Mouse (Mus musculus) liver, embryonic 11.5 days (tissue): ENCODE measurements around the gene Ppp1cc. TPM values are rescaled to one million over a fixed set of nuclear protein-coding genes. Genes with fewer than 3 reads are reported as not detected.
A peak's percentile ranks its signal among the peaks of the same experiment; 100 is the strongest.

Experiments
- ATAC-seq: fragments of 200-750 bp; cut with Nextera tagmentation; replicated peaks from 2 replicates; pipeline ENCODE4 v1.8.0; 2017; ENCODE audit warnings: moderate number of reproducible peaks, mild to moderate bottlenecking, moderate TSS enrichment, moderate library complexity; ENCODE audit not compliant: low FRiP score
- DNase-seq: peaks from one replicate; pipeline ENCODE4 v3.0.0-alpha.2; 2017; ENCODE audit warnings: low spot score
- H3K27ac ChIP-seq: fragments of 300-500 bp; sonication (generic); 2 replicates; pipeline ENCODE4 v1.5.1; 2014; ENCODE audit warnings: mild to moderate bottlenecking, low read depth, low read length, control low read depth
- H3K27me3 ChIP-seq: fragments of 300-500 bp; sonication (generic); replicated peaks from 2 replicates; pipeline ENCODE4 v1.6.1; 2014; ENCODE audit warnings: low read length, mixed read lengths; ENCODE audit not compliant: control insufficient read depth, insufficient read depth
- H3K36me3 ChIP-seq: fragments of 300-500 bp; sonication (generic); 2 replicates; pipeline ENCODE4 v1.6.1; 2014; ENCODE audit warnings: mild to moderate bottlenecking, low read length, moderate library complexity, mixed read lengths; ENCODE audit not compliant: control insufficient read depth, insufficient read depth
- H3K4me1 ChIP-seq: fragments of 300-500 bp; sonication (generic); replicated peaks from 2 replicates; pipeline ENCODE4 v1.6.1; 2014; ENCODE audit warnings: low read length, mixed read lengths; ENCODE audit not compliant: control insufficient read depth, insufficient read depth
- H3K4me2 ChIP-seq: fragments of 300-500 bp; sonication (generic); 2 replicates; pipeline ENCODE4 v1.6.1; 2014; ENCODE audit warnings: mild to moderate bottlenecking, control low read depth, moderate library complexity
- H3K4me3 ChIP-seq: fragments of 300-500 bp; sonication (generic); 2 replicates; pipeline ENCODE4 v1.5.1; 2014; ENCODE audit warnings: low read depth, low read length, control low read depth
- H3K9ac ChIP-seq: fragments of 300-500 bp; sonication (generic); 2 replicates; pipeline ENCODE4 v1.6.1; 2014; ENCODE audit warnings: low read depth, low read length, control low read depth
- H3K9me3 ChIP-seq: fragments of 300-500 bp; sonication (generic); 2 replicates; pipeline ENCODE4 v1.6.1; 2016; ENCODE audit warnings: low read length, inconsistent platforms, mixed read lengths; ENCODE audit not compliant: control insufficient read depth
- WGBS: fragments of 180-500 bp; shearing (Covaris S2); extraction: QIAGEN DNeasy Blood & Tissue Kit; methylation state at CpG from one replicate; pipeline ENCODE4 v1.1.7; 2014; 5-methylcytosine and 5-hydroxymethylcytosine counted together
- polyA plus RNA-seq: library from polyadenylated mRNA; unstranded; fragments of >200 nt; fragmentation: Nextera tagmentation; extraction: Ambion mirVana; gene quantifications from 2 replicates; pipeline ENCODE4 v1.2.1, GENCODE M21; 2014

The Ppp1cc gene
- polyA plus RNA-seq, 1 experiment from 2014 or later = 276 TPM

DNA sequence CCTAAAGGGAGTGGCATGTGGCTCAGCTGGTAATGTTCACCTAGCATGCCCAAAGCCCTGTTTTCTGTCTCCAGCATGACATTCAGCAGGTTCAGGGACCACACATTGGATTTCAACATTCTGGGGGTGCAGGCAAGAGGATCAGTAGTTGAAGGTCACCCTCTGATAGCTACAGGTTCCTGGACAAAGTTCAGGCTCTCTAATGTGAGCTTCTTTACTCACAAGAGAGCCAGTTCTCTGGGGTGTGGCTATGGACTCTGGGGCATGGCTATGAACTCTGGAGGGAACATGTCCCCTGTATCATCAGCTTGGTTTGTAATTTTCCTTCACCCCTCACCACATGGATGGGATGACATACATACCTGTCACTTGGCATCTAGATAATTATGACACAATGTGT, 2.5 kb upstream of the Ppp1cc start:
- Histone ChIP-seq H3K27me3 (no peaks in the 10 kb centered on the region), H3K4me1 (peaks cover 26% of the 10 kb centered on the region), H3K9me3 (no peaks in the 10 kb centered on the region), H3K9ac (no peak overlapping the region), H3K27ac (no peak overlapping the region), H3K4me3 (no peak overlapping the region), H3K4me2 (no peak overlapping the region), H3K36me3 (peaks cover under 1% of the 10 kb centered on the region)
- DNase-seq (no peak), ATAC-seq (no peak)

DNA sequence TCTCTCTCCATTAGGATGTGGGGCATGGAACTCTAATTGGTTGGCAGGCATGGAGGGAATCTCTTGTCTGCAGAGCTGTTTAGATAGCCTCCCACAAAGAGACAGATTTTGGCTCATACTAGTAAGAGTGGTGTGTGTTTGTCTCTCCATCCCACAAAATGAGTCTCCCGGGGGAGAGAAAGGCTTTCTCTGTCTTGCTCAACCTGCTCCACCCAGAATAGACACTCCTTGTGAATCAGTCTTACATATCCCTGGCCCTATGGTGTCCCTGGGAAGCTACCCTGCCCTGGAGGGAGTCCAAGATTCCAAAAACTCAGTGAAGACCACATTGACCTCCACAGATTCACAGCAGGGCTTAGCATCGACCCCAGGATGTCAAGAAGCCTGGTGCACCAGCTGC, 1.6 kb upstream of the Ppp1cc start:
- H3K36me3 ChIP-seq = peaks cover 5% of the 10 kb centered on the region
- H3K9me3 ChIP-seq = no peaks in the 10 kb centered on the region
- ATAC-seq (no peak), DNase-seq (no peak)
- peak overlapping the region; percentile 3; the same call in 1 of the 2 replicates for H3K4me2 ChIP-seq
- no peaks in the 10 kb centered on the region for H3K27me3 ChIP-seq
- H3K4me3 ChIP-seq = 0 out of 2 replicates have a peak overlapping the region, but pooled peaks have one; percentile 86
- 69% methylated on average over 2 of the region's 2 CpGs for WGBS
- H3K4me1 ChIP-seq = peaks cover 28% of the 10 kb centered on the region
- H3K27ac ChIP-seq = no peak overlapping the region
- no peak overlapping the region for H3K9ac ChIP-seq

DNA sequence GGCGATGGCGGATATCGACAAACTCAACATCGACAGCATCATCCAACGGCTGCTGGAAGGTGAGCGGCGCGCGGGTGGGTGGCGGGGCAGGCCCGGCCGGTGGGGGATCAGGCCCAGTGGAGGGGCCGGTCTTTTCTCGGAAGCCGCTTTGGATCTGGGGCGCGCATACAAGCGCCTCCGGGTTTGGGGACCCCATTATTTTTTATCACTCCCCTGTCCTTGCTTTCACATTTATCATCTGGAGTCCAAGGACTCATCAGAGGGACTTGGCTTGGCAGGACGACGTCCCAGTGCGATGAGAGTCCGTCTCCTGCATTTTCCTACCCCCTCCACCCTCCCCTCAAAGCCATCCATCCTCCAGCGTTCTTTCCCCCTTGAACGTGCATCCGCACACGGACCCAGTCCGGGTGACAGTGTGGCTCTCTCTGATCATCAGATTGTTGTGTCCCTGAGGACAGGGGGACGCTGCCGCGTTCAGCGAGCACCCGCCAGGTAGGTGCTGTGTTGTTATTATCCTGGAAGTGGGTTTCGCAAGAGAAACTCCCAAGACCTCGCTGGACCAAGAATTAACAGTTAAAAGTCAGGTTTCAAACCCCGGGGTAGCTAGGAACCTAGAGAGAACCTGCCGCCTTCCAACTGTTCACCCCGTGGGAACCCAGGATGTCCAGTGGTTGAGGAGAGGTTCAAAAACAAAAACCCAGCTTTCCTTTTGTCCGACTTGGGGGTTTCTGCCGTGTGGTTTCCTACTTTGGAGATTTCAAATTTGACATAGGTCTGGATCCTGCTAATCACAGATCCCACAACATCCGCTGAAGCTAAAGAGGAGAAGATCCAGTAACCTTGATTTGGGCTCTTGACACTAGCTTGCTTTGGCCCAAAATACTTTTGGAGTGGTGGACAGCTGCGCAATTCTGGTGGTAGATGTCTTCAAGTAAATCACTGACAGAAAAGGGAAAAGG, 758 bp downstream of the Ppp1cc start:
- Histone ChIP-seq H3K4me1 (peaks cover 38% of the 10 kb centered on the region), H3K4me2 (peak overlapping the region; percentile 89), H3K27ac (peak overlapping the region; percentile 69), H3K9ac (peak overlapping the region; percentile 98), H3K9me3 (no peaks in the 10 kb centered on the region), H3K36me3 (peaks cover 23% of the 10 kb centered on the region), H3K27me3 (no peaks in the 10 kb centered on the region), H3K4me3 (peak overlapping the region; percentile 86)
- DNase-seq = no peak
- WGBS = 2% methylated on average over 42 of the region's 42 CpGs
- peak; percentile 19 for ATAC-seq

DNA sequence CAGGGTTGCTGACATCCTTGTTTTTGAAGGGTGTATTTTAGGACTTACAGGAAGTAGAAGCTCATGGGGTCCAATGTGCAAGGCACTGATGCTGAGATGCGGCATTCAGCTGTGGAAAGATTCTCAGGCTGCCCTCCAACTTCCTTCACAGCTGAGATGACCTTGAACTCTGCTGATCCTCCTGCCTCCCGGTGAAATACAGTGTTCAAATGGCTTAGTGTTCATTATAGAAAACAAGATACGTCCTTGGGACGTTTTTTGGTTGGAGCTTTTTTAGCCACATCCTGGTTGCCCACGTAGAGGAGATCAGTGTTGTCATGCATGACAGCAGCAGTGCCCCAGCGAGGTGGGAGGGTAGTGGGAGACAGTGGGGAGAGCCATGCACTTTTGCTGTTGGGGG, 5.1 kb downstream of the Ppp1cc start:
- Histone ChIP-seq H3K4me1 (peaks cover 38% of the 10 kb centered on the region), H3K9ac (no peak overlapping the region), H3K9me3 (no peaks in the 10 kb centered on the region), H3K4me2 (no peak overlapping the region), H3K27me3 (no peaks in the 10 kb centered on the region), H3K36me3 (peaks cover 46% of the 10 kb centered on the region), H3K27ac (no peak overlapping the region), H3K4me3 (no peak overlapping the region)
- ATAC-seq = no peak
- DNase-seq = no peak
- 60% methylated on average over 6 of the region's 6 CpGs for WGBS

DNA sequence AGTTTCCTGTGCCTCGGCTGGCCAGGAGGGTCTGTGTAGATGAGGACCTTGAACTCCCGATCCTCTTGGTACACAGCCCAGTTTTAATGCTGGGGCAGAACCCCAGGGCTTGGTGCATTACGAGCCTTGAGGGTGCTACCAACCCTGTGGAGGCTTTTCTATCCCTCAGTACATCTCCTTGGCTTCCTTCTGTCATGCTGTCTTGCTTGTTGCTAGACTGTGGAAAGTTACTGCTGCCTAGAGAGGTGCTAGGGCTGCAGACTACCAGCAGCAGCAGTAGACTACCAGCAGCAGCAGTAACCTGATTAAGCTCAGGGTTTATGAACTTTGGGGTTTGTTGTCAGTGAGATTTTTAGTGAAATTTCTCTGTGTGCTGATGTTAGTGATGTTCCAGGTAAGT, 5.9 kb downstream of the Ppp1cc start:
- peaks cover 38% of the 10 kb centered on the region for H3K4me1 ChIP-seq
- ATAC-seq (no peak), DNase-seq (no peak)
- H3K9ac ChIP-seq = no peak overlapping the region
- peaks cover 52% of the 10 kb centered on the region for H3K36me3 ChIP-seq
- no peak overlapping the region for H3K27ac ChIP-seq
- no peak overlapping the region for H3K4me3 ChIP-seq
- no peaks in the 10 kb centered on the region for H3K9me3 ChIP-seq
- no peaks in the 10 kb centered on the region for H3K27me3 ChIP-seq
- 80% methylated on average over 3 of the region's 3 CpGs for WGBS
- no peak overlapping the region for H3K4me2 ChIP-seq

DNA sequence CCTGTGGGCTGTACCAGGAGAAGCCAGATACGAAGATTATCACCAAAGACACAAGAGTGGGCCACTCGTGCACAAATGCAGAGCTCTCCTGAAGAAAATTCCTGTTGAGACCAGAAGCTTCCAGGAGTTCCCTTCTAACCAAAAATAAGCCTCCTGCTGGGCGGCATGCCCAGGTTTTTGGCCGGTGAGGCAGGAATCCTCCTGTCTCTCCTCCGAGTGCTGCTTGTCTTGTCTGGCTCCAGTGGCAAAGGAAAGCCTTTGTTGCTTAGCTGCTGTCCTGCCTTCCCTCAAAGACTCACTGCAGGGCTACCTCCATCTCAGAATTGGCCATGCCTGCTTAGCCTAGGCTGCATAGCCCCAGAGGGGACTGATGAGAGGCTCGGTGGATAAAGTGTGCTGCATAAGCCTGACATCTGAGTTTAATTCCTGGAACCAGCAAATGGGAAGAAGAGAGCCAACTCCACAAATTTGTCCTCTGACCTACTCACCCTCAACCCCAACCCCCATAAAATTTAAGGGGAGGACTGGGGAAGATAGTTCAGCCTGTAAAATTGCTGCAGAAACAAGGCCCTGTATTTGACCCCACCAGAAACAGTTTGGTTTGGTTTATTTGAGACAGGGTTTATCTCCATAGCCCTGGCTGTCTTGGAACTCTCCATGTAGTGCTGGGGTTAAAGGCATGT, 7.3 kb downstream of the Ppp1cc start:
- no peaks in the 10 kb centered on the region for H3K27me3 ChIP-seq
- H3K27ac ChIP-seq = no peak overlapping the region
- peaks cover 66% of the 10 kb centered on the region for H3K36me3 ChIP-seq
- H3K9ac ChIP-seq = no peak overlapping the region
- peaks cover 28% of the 10 kb centered on the region for H3K4me1 ChIP-seq
- no peaks in the 10 kb centered on the region for H3K9me3 ChIP-seq
- H3K4me3 ChIP-seq = no peak overlapping the region
- DNase-seq = no peak
- ATAC-seq = no peak
- WGBS = 76% methylated on average over 6 of the region's 6 CpGs
- H3K4me2 ChIP-seq = no peak overlapping the region

DNA sequence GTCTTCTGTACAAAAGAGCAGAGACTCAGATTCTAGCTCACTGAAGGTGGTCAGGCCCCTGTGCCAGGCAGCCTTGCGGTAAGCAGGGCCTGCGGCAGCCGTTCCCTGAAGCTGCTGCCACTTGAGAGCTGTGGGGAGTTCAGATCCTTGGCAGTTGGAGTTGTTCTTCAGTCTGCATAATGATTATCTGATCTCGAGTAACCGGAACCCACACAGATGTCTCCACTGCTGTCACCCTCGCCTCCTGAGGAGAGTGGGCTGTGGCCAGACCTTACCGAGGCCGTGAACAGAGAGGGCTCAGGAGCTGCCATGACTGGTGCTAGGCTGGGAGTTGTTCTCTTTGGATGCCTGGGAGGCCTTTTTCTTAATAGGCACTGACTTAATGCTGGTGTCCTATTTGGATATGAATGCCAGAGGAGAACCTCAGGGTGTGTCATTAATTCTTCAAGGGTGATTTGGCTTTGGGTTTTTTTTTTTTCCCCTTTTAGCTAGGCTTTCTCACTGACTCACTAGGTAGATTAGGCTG, 8.6 kb downstream of the Ppp1cc start:
- Histone ChIP-seq H3K27me3 (no peaks in the 10 kb centered on the region), H3K9me3 (no peaks in the 10 kb centered on the region), H3K27ac (no peak overlapping the region), H3K4me3 (no peak overlapping the region), H3K4me1 (peaks cover 21% of the 10 kb centered on the region), H3K36me3 (peaks cover 72% of the 10 kb centered on the region), H3K4me2 (no peak overlapping the region), H3K9ac (no peak overlapping the region)
- 62% methylated on average over 8 of the region's 8 CpGs for WGBS
- no peak for ATAC-seq
- DNase-seq = no peak

DNA sequence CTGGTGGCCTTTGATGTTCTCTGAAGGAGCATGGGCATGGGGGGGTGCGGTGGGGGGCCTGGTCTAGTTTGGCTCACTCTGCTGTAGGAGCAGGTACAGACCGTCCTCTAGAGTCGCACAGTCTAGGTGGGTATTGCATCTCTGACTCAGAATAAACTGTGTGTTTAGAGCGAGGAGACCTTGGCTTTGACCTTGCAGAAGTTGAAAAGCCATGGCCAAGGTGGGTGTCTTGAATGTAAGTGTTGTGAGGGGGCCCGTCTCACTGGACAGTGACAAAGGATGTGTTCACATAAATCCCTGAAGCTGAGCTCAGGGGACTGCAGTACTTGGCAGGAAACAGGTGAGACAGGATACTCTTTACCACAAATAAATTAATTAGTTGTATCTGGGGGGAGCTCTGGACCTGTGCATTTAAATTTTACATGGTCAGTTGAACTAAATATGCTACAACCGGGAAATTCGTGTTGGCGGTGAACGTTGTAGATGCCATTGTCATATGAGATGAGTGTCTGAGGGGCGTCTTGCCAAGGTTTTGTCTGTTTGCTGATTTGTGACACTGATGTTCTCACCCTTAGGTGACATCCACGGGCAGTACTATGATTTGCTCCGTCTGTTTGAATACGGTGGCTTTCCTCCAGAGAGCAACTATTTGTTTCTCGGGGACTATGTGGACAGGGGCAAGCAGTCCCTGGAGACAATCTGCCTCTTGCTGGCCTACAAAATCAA, 10.4 kb downstream of the Ppp1cc start:
- DNase-seq (no peak), ATAC-seq (no peak)
- Histone ChIP-seq H3K4me2 (no peak overlapping the region), H3K4me1 (peaks cover 14% of the 10 kb centered on the region), H3K27ac (no peak overlapping the region), H3K36me3 (peaks cover 72% of the 10 kb centered on the region), H3K9me3 (no peaks in the 10 kb centered on the region), H3K4me3 (no peak overlapping the region), H3K9ac (no peak overlapping the region), H3K27me3 (no peaks in the 10 kb centered on the region)
- 88% methylated on average over 13 of the region's 14 CpGs for WGBS
